Mouse (Mus musculus) CH12.LX (cell line): ENCODE results near the gene Ifna7. TPM values are rescaled to one million over a fixed set of nuclear protein-coding genes. Genes with fewer than 3 reads are reported as not detected.
A peak's percentile ranks its signal among the peaks of the same experiment; 100 is the strongest.
"Not testable (repeated sequence)": the region's sequence is repeated elsewhere in the genome, so short reads cannot be mapped to it uniquely, and the experiment has no call there.

Source experiments
- DNase-seq: peaks from one replicate; pipeline ENCODE4 v3.0.0-alpha.2; 2013; ENCODE audit errors: extremely low read depth
- H3K27ac ChIP-seq: 2 replicates; pipeline ENCODE4 v1.5.1; 2012; ENCODE audit warnings: low read depth, mild to moderate bottlenecking, control low read depth, moderate library complexity; ENCODE audit not compliant: insufficient read depth
- H3K27me3 ChIP-seq: replicated peaks from 2 replicates; pipeline ENCODE3; 2012; ENCODE audit warnings: inconsistent platforms
- H3K36me3 ChIP-seq, 2 experiments: replicated peaks in 1 of 2; 2 replicates each; pipeline versions ENCODE3 to v1.6.1; 2012; ENCODE audit warnings: inconsistent platforms in 1 of 2, low read length in 1 of 2, mild to moderate bottlenecking in 1 of 2, mixed read lengths in 1 of 2, moderate library complexity in 1 of 2; ENCODE audit not compliant: control insufficient read depth in 1 of 2, insufficient read depth in 1 of 2
- H3K4me1 ChIP-seq, 2 experiments: 2 replicates each; pipeline ENCODE4 v1.6.1; 2012; ENCODE audit warnings: inconsistent platforms in 1 of 2, moderate library complexity in 1 of 2; ENCODE audit not compliant: insufficient read depth in 2 of 2, control insufficient read depth in 1 of 2
- H3K4me2 ChIP-seq: 2 replicates; pipeline ENCODE4 v1.6.1; 2012; ENCODE audit warnings: low read depth, mild to moderate bottlenecking, control low read depth; ENCODE audit not compliant: poor library complexity, insufficient read depth, severe bottlenecking
- H3K4me3 ChIP-seq, 3 experiments: fragments of 150-350 bp in 1 of 3; sonication (generic) in 1 of 3; replicated peaks in 1 of 3; 2 replicates each; pipeline versions ENCODE3 to v1.5.1; 2011 to 2012; ENCODE audit warnings: low read depth in 2 of 3, low read length in 2 of 3, mild to moderate bottlenecking in 2 of 3, moderate library complexity in 2 of 3, control low read depth in 1 of 3, improper control_type of control experiment in 1 of 3, inconsistent platforms in 1 of 3, mixed read lengths in 1 of 3; ENCODE audit not compliant: poor library complexity in 1 of 3
- H3K79me2 ChIP-seq: replicated peaks from 2 replicates; pipeline ENCODE4 v1.6.1; 2012; ENCODE audit warnings: mild to moderate bottlenecking, moderate library complexity; ENCODE audit not compliant: control insufficient read depth, poor library complexity, insufficient read depth, severe bottlenecking; ENCODE audit errors: extremely low read depth
- H3K9ac ChIP-seq: 2 replicates; pipeline ENCODE4 v1.6.1; 2012; ENCODE audit warnings: low read depth, mild to moderate bottlenecking, control low read depth, moderate library complexity; ENCODE audit not compliant: insufficient read depth
- H3K9me3 ChIP-seq: replicated peaks from 2 replicates; pipeline ENCODE3; 2012; ENCODE audit warnings: low read length, inconsistent platforms, mixed read lengths
- dilution Hi-C: fragments of 300-500 bp; cut with MboI; formaldehyde crosslinking; loops from 2 replicates; pipeline ENCODE4 v1.14.3; 2020; ENCODE audit warnings: low sequenced_read_pairs; ENCODE audit not compliant: extremely low pct_unique_long_range_greater_than_20kb, extremely low pct_ligation_motif_present
- in situ Hi-C: fragments of 300-500 bp; cut with MboI; formaldehyde crosslinking; loops from 3 replicates; pipeline ENCODE4 v1.14.3; 2019; ENCODE audit warnings: low sequenced_read_pairs, low pct_ligation_motif_present, low pct_unique_long_range_greater_than_20kb, mixed read lengths
- polyA plus RNA-seq: library from polyadenylated mRNA; unstranded; fragments of >175 nt; gene quantifications from 2 replicates; pipeline ENCODE4 v1.2.1, GENCODE M21; 2012; ENCODE audit warnings: low read depth; ENCODE audit not compliant: insufficient read length
- total RNA-seq, 2 experiments: library from RNA; depleted of rRNA; stranded (reverse); fragments of 300-350 nt in 1 of 2; fragments of >200 nt in 1 of 2; gene quantifications; 2 replicates each; pipeline ENCODE4 v1.2.3; 2012 to 2014

Gene Ifna7
- total and polyA plus RNA-seq, 3 experiments, result not detected

DNA sequence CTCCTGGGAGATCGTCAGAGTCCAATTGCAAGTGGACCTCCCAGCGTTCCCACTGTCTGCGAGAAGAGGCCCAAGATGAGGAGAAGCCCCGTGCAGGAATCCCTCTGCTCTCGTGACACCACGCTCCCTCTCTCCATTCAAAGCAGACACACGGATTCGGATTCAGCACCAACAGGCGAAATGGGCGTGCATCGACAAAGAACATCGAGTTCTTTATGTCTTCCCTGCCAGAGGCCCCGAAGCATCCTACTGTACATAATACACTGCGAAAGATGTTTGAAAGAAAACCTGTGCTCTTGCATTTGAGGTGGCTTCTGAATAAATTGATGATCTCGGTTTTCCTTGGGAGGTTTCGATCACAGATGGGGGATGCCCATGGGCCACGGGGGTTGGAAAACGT lies 35.7 kb upstream of the Ifna7 start:
- H3K27ac ChIP-seq, H3K4me3 ChIP-seq, H3K36me3 ChIP-seq, DNase-seq, H3K4me2 ChIP-seq, dilution Hi-C loops, H3K9ac ChIP-seq, H3K9me3 ChIP-seq, in situ Hi-C loops, H3K79me2 ChIP-seq, H3K27me3 ChIP-seq, H3K4me1 ChIP-seq: not testable (repeated sequence)

DNA sequence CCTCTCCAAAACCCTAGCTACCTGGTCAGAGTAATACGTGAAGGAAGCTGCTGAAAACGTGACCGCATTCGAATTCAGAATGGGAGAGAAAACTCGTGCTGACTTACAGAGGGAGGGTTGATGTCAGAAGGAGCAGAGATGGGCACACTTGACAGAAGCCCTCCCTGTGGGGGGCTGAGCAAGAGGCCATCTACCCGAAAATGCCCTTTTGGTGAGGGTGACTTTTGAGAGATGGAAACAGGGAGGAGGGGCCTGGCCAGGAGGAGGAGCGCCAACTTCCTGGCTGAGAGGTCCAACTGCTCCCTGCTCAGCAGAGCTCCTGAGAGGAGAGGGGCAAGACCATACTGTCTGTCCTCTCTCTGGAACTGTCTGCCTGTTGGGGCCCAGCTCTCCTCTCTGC lies 34.2 kb upstream of the Ifna7 start, which contains the start of gene Ifnz:
Gene Ifnz (plus strand): TSS at position 301 of the 400 bp plus-strand sequence.
- H3K79me2 ChIP-seq, H3K9ac ChIP-seq, H3K4me1 ChIP-seq, H3K27me3 ChIP-seq, dilution Hi-C loops, in situ Hi-C loops, H3K36me3 ChIP-seq, DNase-seq, H3K4me2 ChIP-seq, H3K27ac ChIP-seq, H3K9me3 ChIP-seq: not testable (repeated sequence)
- peak within 1 kb of the TSS in 1 of 3 experiments; percentile 60 for H3K4me3 ChIP-seq

- H3K9ac ChIP-seq, H3K27me3 ChIP-seq, H3K27ac ChIP-seq, DNase-seq, H3K4me1 ChIP-seq, H3K4me2 ChIP-seq, dilution Hi-C loops, H3K9me3 ChIP-seq, H3K36me3 ChIP-seq, in situ Hi-C loops, H3K79me2 ChIP-seq: not testable (repeated sequence)
- peak overlapping the region in 1 of 3 experiments; percentile 60 for H3K4me3 ChIP-seq
Observed at GRCm38 (mm10) chr4:88782335-88782734, 33.7 kb upstream of the Ifna7 start.

- H3K4me3 ChIP-seq, H3K79me2 ChIP-seq, dilution Hi-C loops: not testable (repeated sequence)
Observed at GRCm38 (mm10) chr4:88785409-88785808, 30.6 kb upstream of the Ifna7 start, which contains the start of gene Gm13276. Gm13276 (plus strand) TSS chr4:88785709.

More at GRCm38 (mm10) chr4:88785409-88785808, 30.6 kb upstream of the Ifna7 start, which contains the start of gene Gm13276:
- H3K9me3 ChIP-seq, H3K4me2 ChIP-seq, H3K36me3 ChIP-seq, in situ Hi-C loops, H3K9ac ChIP-seq, DNase-seq, H3K27me3 ChIP-seq, H3K4me1 ChIP-seq, H3K27ac ChIP-seq: not testable (repeated sequence)
